Mouse (Mus musculus): Measurements from ENCODE around the gene Trap1a. TPM values are rescaled to one million over a fixed set of nuclear protein-coding genes. Genes with fewer than 3 reads are reported as not detected.
A peak's percentile ranks its signal among the peaks of the same experiment; 100 is the strongest.
"Not testable (repeated sequence)": the region's sequence is repeated elsewhere in the genome, so short reads cannot be mapped to it uniquely, and the experiment has no call there.

The Trap1a gene
- not detected for total RNA-seq (2021)
- long read RNA-seq, experiment 1 = 0 reads
- long read RNA-seq, experiment 2 = 0 reads

- intact Hi-C loops (cut with DNase I) = no loop called here
- DNase-seq (ENCODE audit: low spot score in 2 of 2) = no peak
Measured at GRCm38 (mm10) chrX:139333263-139333994, at the start of gene Trap1a. TSS of gene Trap1a (plus strand) at chrX:139333683.

DNA sequence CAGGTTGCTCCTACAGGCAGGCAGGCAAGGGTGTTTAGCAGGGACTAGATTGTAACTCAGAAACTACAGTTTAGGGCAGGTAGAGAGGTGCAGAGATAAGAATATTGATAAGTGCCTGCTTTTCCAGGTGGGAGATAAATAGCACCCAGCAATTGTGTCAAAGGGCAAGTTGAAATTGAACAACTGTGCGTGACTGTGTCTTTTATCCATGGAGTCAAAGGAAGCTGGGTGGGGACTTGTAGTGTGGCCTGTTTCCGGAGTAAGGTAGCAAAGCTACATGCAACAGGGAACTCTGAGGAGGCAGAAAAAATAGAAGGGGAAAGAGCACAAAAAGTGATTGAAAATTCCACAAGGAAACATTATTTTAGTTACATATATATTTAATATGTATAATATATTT is 40.4 kb upstream of the Trap1a start:
- DNase-seq (ENCODE audit: low spot score in 2 of 2) = no peak
- intact Hi-C loops (cut with DNase I) = no loop called here

DNA sequence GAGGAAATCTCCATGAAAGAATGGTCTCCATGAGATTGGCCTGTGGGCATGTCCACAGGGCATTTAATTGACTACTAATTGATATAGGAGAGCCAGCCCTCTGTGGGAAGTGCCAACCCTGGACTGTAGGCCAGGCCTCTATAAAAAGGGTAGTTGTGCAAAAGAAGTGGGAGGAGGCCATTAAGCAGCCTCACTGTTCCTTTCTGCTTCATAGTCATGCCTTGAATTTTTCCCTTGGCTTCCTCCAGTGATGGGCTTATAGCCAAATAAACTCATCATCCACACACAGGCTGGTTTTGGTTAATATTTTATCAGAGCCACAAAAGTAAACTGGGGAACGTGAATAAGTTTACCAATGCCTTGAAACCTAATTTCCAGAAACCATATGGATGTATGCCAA is 38.2 kb upstream of the Trap1a start:
- DNase-seq (ENCODE audit: low spot score in 2 of 2) = no peak
- intact Hi-C loops (cut with DNase I) = no loop called here

GRCm38 (mm10) chrX:139317356-139317755 is 16.1 kb upstream of the Trap1a start:
- intact Hi-C loops (cut with DNase I); DNase-seq (ENCODE audit: low spot score in 2 of 2): not testable (repeated sequence)

- DNase-seq (ENCODE audit: low spot score in 2 of 2) = no peak
- intact Hi-C loops (cut with DNase I) = no loop called here
Measured at GRCm38 (mm10) chrX:139332583-139332982, 900 bp upstream of the Trap1a start.

DNA sequence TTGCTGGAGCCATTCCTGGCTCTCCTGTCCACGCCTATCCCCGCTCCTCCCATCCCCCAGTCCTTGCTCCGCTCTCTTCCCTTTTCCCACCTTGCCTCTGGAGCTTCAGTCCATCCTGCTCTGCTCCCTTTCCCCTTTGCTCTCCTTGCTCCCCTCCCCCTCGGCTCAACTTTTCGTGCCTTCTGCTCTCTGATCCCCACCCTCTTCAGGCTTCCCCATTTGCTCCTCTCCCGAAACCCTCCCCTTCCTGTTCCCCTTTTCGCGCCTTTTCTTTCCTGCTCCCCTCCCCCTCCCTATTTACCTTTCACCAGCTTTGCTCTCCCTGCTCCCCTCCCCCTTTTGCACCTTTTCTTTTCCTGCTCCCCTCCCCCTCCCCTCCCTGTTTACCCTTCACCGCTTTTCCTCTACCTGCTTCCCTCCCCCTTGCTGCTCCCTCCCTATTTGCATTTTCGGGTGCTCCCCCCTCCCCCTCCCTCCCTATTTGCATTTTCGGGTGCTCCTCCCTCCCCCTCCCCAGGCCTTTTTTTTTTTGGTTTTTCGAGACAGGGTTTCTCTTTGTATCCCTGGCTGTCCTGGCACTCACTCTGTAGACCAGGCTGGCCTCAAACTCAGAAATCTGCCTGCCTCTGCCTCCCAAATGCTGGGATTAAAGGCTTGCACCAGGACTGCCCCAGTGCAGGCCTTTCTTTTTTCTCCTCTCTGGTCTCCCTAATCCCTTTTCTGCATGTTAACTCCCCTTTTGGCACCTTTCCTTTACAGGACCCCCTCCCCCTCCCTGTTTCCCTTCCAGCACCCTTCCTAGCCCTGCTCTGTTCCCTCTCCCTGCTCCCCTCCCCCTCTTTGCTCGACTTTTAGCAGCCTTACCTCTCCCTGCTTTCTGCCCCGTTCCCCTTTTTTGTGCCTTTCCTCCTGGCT is 1.3 kb downstream of the Trap1a start:
- intact Hi-C loops (cut with DNase I) = no loop called here
- DNase-seq (ENCODE audit: low spot score in 2 of 2) = no peak

DNA sequence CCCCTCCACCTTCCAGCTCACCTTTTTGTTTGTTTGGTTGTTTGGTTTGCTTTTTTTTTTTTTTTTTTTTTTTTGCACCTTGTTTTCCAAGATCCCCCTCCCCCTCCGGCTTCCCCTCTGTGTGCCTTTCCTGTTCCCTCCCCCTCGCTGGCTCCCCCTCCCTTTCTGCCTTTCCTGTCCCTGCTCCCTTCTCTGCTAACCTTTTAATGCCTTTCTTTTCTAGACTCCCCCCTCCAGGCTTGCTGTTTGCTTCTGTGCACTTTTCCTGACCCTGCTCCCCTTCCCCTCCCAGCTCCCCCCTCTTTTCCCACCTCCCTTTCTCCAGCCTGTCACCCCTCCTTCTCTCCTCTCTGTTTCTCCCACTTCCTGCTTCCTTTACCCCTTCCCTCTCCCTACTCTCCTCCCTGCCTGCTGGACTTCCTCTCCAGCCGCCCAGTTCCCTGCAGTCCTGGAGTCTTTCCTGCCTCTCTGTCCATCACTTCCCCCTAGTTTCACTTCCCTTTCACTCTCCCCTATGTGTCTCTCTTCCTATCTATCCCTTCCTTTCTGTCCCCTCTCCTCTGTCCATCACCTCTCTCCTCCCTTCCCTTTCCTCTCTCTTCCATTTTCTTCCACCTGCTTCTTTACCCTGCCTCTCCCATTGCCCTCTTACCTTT is 2.1 kb downstream of the Trap1a start:
- no peak for DNase-seq (ENCODE audit: low spot score in 2 of 2)
- intact Hi-C loops (cut with DNase I) = no loop called here

DNA sequence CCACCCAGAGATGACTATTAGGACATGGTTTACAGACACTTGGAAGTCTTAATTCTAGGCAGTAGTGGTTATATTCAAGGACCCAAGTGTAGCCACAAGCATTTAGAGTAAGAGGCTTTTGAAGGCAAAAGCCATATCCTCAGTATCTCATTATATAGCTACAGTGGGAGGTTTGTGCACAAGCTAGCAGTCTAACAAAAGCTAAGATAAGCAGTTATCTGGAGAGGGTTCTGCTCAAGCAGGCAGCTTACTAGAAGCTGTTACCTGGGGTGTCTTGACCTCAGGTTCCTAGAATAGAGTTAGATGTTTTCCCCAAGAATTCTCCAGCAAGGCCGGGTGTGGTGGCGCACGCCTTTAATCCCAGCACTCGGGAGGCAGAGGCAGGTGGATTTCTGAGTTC is 6.1 kb downstream of the Trap1a start:
- DNase-seq (ENCODE audit: low spot score in 2 of 2) = no peak
- intact Hi-C loops (cut with DNase I) = no loop called here

GRCm38 (mm10) chrX:139341185-139341584 is 7.7 kb downstream of the Trap1a start:
- DNase-seq (ENCODE audit: low spot score in 2 of 2) = no peak
- intact Hi-C loops (cut with DNase I) = no loop called here

GRCm38 (mm10) chrX:139352192-139352772 is 18.8 kb downstream of the Trap1a start:
- intact Hi-C loops (cut with DNase I) = no loop called here
- no peak for DNase-seq (ENCODE audit: low spot score in 2 of 2)

GRCm38 (mm10) chrX:139357639-139358260 is 24.3 kb downstream of the Trap1a start:
- intact Hi-C loops (cut with DNase I) = no loop called here
- no peak for DNase-seq (ENCODE audit: low spot score in 2 of 2)

DNA sequence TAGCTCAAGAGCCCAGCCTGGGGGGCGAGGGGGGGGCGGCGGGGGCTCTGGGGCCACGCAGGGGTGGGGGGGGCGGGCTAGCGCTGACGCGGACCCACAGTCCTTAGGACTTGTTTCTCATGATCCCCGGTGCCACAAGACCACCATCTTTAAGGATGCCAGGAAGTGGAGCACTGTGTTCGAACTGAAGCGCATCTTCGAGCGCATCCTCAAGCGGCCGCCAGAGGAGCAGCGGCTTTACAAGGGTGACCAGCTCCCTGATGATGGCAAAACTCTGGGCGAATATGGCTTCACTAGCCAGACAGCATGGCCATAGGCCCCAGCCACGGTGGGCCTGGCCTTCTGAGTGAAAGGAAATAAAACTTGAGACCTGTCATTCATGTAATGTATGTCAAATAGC is 24.9 kb downstream of the Trap1a start:
- no peak for DNase-seq (ENCODE audit: low spot score in 2 of 2)
- intact Hi-C loops (cut with DNase I) = no loop called here

- intact Hi-C loops (cut with DNase I) = loop anchor here (5.0 to 10.0 kb wide), 2 partner anchors 152 to 350 kb away; partner anchors contain the start of gene Mum1l1
- no peak for DNase-seq (ENCODE audit: low spot score in 2 of 2)
Measured at GRCm38 (mm10) chrX:139366837-139367528, 33.5 kb downstream of the Trap1a start.

GRCm38 (mm10) chrX:139367529-139367908 is 34.0 kb downstream of the Trap1a start:
- no peak for DNase-seq (ENCODE audit: low spot score in 2 of 2)
- intact Hi-C loops (cut with DNase I) = loop anchor here (5.0 to 10.0 kb wide), 2 partner anchors 153 to 350 kb away; partner anchors contain the start of gene Mum1l1

- intact Hi-C loops (cut with DNase I) = loop anchor here (5.0 to 10.0 kb wide), 2 partner anchors 154 to 352 kb away; partner anchors contain the start of gene Mum1l1
- DNase-seq (ENCODE audit: low spot score in 2 of 2) = peak; percentile 31 to 34
Measured at GRCm38 (mm10) chrX:139369122-139369521, 35.6 kb downstream of the Trap1a start.

- DNase-seq (ENCODE audit: low spot score in 2 of 2) = peak; percentile 15 to 16
Measured at GRCm38 (mm10) chrX:139372665-139373064, 39.2 kb downstream of the Trap1a start.

More at GRCm38 (mm10) chrX:139372665-139373064, 39.2 kb downstream of the Trap1a start:
- intact Hi-C loops (cut with DNase I) = loop anchor here (10.0 kb wide), 1 partner anchor 462 kb away; no protein-coding TSS in a partner anchor

Measured in left cerebral cortex, postnatal 14 days (tissue).